17 mouse cellular contexts compared by ENCODE assay signal in genomic region chr4:111136217-111137147, GRCm38 (mm10).
DNase-seq lines count a peak whose midpoint lies in the region; ATAC-seq and TF ChIP-seq lines count a peak whose summit lies in the region.
"Had no signal": no experiment of that assay in that cellular context is flagged by ENCODE, and none has a peak within 500 bp of the region (broad histone marks: within the 10 kb centered on the region; RNA-seq: fewer than 3 reads in every experiment).

No protein-coding gene starts in this region.

- no peak overlapping the region for H3K9ac ChIP-seq in kidney, embryonic 14.5 days (ENCODE audit: low read depth, low read length)
- H3K9ac ChIP-seq in CH12.LX (ENCODE audit: insufficient read depth, low read depth): no peak overlapping the region
- H3K9ac ChIP-seq in midbrain, embryonic 13.5 days (replicated peaks): no peak overlapping the region
- H3K9ac ChIP-seq: heart, embryonic 15.5 days; hindbrain, embryonic 12.5 days; liver, embryonic 14.5 days had no signal

- no peaks in the 10 kb centered on the region for H3K4me1 ChIP-seq in kidney, embryonic 14.5 days (ENCODE audit: control insufficient read depth, insufficient read depth, low read length)
- no peaks in the 10 kb centered on the region for H3K4me1 ChIP-seq in kidney, adult 2 months (ENCODE audit: control insufficient read depth, insufficient read depth, low read length)
- no peaks in the 10 kb centered on the region for H3K4me1 ChIP-seq in CH12.LX (ENCODE audit: control insufficient read depth in 1 of 2, insufficient read depth in 2 of 2)
- H3K4me1 ChIP-seq in midbrain, embryonic 13.5 days (replicated peaks): no peaks in the 10 kb centered on the region
- H3K4me1 ChIP-seq: heart, embryonic 15.5 days; hindbrain, embryonic 12.5 days had no signal

- in situ Hi-C loops in CH12.LX (cut with MboI; ENCODE audit: low pct_ligation_motif_present, low pct_unique_long_range_greater_than_20kb, low sequenced_read_pairs): no loop called here

- no peak for TF ChIP-seq RAD21 in CH12.LX (IDR thresholded peaks at IDR 0.05; ENCODE audit: low read depth, low read length)

- no peaks in the 10 kb centered on the region for H3K27me3 ChIP-seq in kidney, embryonic 14.5 days (ENCODE audit: control insufficient read depth, insufficient read depth, low read length)
- H3K27me3 ChIP-seq in kidney, adult 2 months (replicated peaks; ENCODE audit: control insufficient read depth, insufficient read depth, low read length): no peaks in the 10 kb centered on the region
- H3K27me3 ChIP-seq in CH12.LX (replicated peaks): no peaks in the 10 kb centered on the region
- H3K27me3 ChIP-seq in midbrain, embryonic 13.5 days: no peaks in the 10 kb centered on the region
- H3K27me3 ChIP-seq: heart, embryonic 15.5 days; hindbrain, embryonic 12.5 days had no signal

- no peaks in the 10 kb centered on the region for H3K9me3 ChIP-seq in kidney, embryonic 14.5 days (ENCODE audit: control insufficient read depth, low read length)
- no peaks in the 10 kb centered on the region for H3K9me3 ChIP-seq in CH12.LX (replicated peaks; ENCODE audit: low read length)
- H3K9me3 ChIP-seq in midbrain, embryonic 13.5 days: no peaks in the 10 kb centered on the region
- H3K9me3 ChIP-seq: heart, embryonic 15.5 days; hindbrain, embryonic 12.5 days had no signal

- no peaks in the 10 kb centered on the region for H3K79me2 ChIP-seq in CH12.LX (replicated peaks; ENCODE audit: control insufficient read depth, extremely low read depth, insufficient read depth, poor library complexity, severe bottlenecking)

- H3K27ac ChIP-seq in kidney, embryonic 14.5 days (ENCODE audit: low read depth, low read length): no peak overlapping the region
- H3K27ac ChIP-seq in kidney, adult 2 months (ENCODE audit: insufficient read depth, low read depth, low read length): no peak overlapping the region
- no peak overlapping the region for H3K27ac ChIP-seq in CH12.LX (ENCODE audit: insufficient read depth, low read depth)
- H3K27ac ChIP-seq in midbrain, embryonic 13.5 days: no peak overlapping the region
- H3K27ac ChIP-seq: heart, embryonic 15.5 days; hindbrain, embryonic 12.5 days; liver, embryonic 14.5 days had no signal

- no peak overlapping the region for H3K4me3 ChIP-seq in kidney, embryonic 14.5 days (ENCODE audit: low read length)
- no peak overlapping the region for H3K4me3 ChIP-seq in kidney, adult 2 months (ENCODE audit: insufficient read depth, low read depth, low read length)
- H3K4me3 ChIP-seq in CH12.LX (replicated peaks in 1 of 3; ENCODE audit: low read depth in 2 of 3, low read length in 2 of 3, poor library complexity in 1 of 3): no peak overlapping the region
- no peak overlapping the region for H3K4me3 ChIP-seq in midbrain, embryonic 13.5 days (replicated peaks)
- H3K4me3 ChIP-seq: heart, embryonic 15.5 days; hindbrain, embryonic 12.5 days; myocyte had no signal

- no peak overlapping the region for H3K4me2 ChIP-seq in kidney, embryonic 14.5 days (replicated peaks; ENCODE audit: low read depth, low read length)
- no peak overlapping the region for H3K4me2 ChIP-seq in CH12.LX (ENCODE audit: insufficient read depth, low read depth, poor library complexity, severe bottlenecking)
- H3K4me2 ChIP-seq in midbrain, embryonic 13.5 days (replicated peaks): no peak overlapping the region
- H3K4me2 ChIP-seq: heart, embryonic 15.5 days; hindbrain, embryonic 12.5 days had no signal

- WGBS in kidney, embryonic 14.5 days: 11% methylated on average over 3 of the region's 3 CpGs
- WGBS in kidney, adult 2 months: 41% methylated on average over 3 of the region's 3 CpGs
- 72% methylated on average over 3 of the region's 3 CpGs for WGBS in midbrain, embryonic 13.5 days

- dilution Hi-C loops in CH12.LX (cut with MboI; ENCODE audit: extremely low pct_ligation_motif_present, extremely low pct_unique_long_range_greater_than_20kb, low sequenced_read_pairs): no loop called here

- no peak for TF ChIP-seq EP300 in CH12.LX (IDR thresholded peaks at IDR 0.05; ENCODE audit: low read length)

- no peak for TF ChIP-seq POLR2A in kidney, adult 2 months (IDR thresholded peaks at IDR 0.05; ENCODE audit: low read depth, low read length)
- no peak for TF ChIP-seq POLR2A in CH12.LX (IDR thresholded peaks at IDR 0.05; ENCODE audit: low read depth, low read length)

- DNase-seq in kidney, adult 2 months: no peak
- DNase-seq in CH12.LX (ENCODE audit: extremely low read depth) (peak; percentile 3), MN1 (ENCODE audit: low spot score) (peak; percentile 11)
- DNase-seq in cerebellum, postnatal 14 days: no peak
- DNase-seq: adrenal gland, adult 8-10 months; cerebellum, postnatal 36 days; kidney, adult 18-20 months; layer of hippocampus, adult 9-11 months; lung, postnatal 14 days; right cerebral cortex, postnatal 4 days had no signal

- peak; percentile 88 for ATAC-seq in kidney, embryonic 14.5 days (ENCODE audit: low FRiP score, low TSS enrichment)
- peak; percentile 71 for ATAC-seq in midbrain, embryonic 13.5 days
- ATAC-seq in cerebellum, adult (ENCODE audit: insufficient number of reproducible peaks, low FRiP score, low TSS enrichment): no peak

- TF ChIP-seq CTCF in kidney, adult 2 months (conservative IDR thresholded peaks at IDR 0.05; ENCODE audit: insufficient read depth, insufficient read length, low read depth, low read length): no peak
- TF ChIP-seq CTCF in CH12.LX (conservative IDR thresholded peaks at IDR 0.05 in 1 of 2, IDR thresholded peaks at IDR 0.05 in 1 of 2; ENCODE audit: low read depth in 2 of 2, low read length in 2 of 2): peak in 1 of 2 experiments; percentile 30; a peak in 2 of 4 replicates

- no peaks in the 10 kb centered on the region for H3K36me3 ChIP-seq in kidney, embryonic 14.5 days (ENCODE audit: control insufficient read depth, insufficient read depth, low read length)
- no peaks in the 10 kb centered on the region for H3K36me3 ChIP-seq in kidney, adult 2 months (ENCODE audit: control insufficient read depth, insufficient read depth, low read length)
- H3K36me3 ChIP-seq in CH12.LX (replicated peaks in 1 of 2; ENCODE audit: control insufficient read depth in 1 of 2, insufficient read depth in 1 of 2, low read length in 1 of 2): no peaks in the 10 kb centered on the region
- H3K36me3 ChIP-seq in midbrain, embryonic 13.5 days: no peaks in the 10 kb centered on the region
- H3K36me3 ChIP-seq: heart, embryonic 15.5 days; hindbrain, embryonic 12.5 days had no signal

TF ChIP-seq in CH12.LX, 34 proteins besides CTCF, POLR2A, EP300 and RAD21:
- TF ChIP-seq ZNF384 (IDR thresholded peaks at IDR 0.05; ENCODE audit: low read depth, low read length): no peak
- TF ChIP-seq IRF4 (IDR thresholded peaks at IDR 0.05; ENCODE audit: low read depth, low read length): no peak
- no peak for TF ChIP-seq MAZ (IDR thresholded peaks at IDR 0.05; ENCODE audit: low read depth, low read length)
- TF ChIP-seq E2F4 (IDR thresholded peaks at IDR 0.05; ENCODE audit: insufficient replicate concordance, low read depth, low read length): no peak
- no peak for TF ChIP-seq GABPA (IDR thresholded peaks at IDR 0.05; ENCODE audit: insufficient replicate concordance, low read depth, low read length)
- TF ChIP-seq ZKSCAN1 (IDR thresholded peaks at IDR 0.05; ENCODE audit: borderline replicate concordance, low read depth, low read length): no peak
- no peak for TF ChIP-seq BHLHE40 (IDR thresholded peaks at IDR 0.05; ENCODE audit: low read depth, low read length)
- no peak for TF ChIP-seq MAX (IDR thresholded peaks at IDR 0.05; ENCODE audit: low read length)
- TF ChIP-seq USF1 (IDR thresholded peaks at IDR 0.05; ENCODE audit: low read depth, low read length): no peak

Comparison
In these comparisons a context has a peak if more than half of its experiments do, and no peak if none do; other contexts are left out.
1. DNase-seq: peak in CH12.LX (single experiment) and MN1 (single experiment); none in kidney, adult 2 months (single experiment) and cerebellum, postnatal 14 days (0 of 2).